Mouse (Mus musculus) small intestine, adult 2 months (tissue): ENCODE measurements around the gene Ndel1.

Experiments
- CTCF ChIP-seq: fragments of 200-500 bp; IDR thresholded peaks from 2 replicates; pipeline ENCODE4 v1.5.1; 2012; ENCODE audit warnings: low read depth, mild to moderate bottlenecking, control low read depth, inconsistent platforms, low read length, moderate library complexity, mixed read lengths; ENCODE audit not compliant: insufficient replicate concordance, insufficient read length; ENCODE audit errors: extremely low read depth
- POLR2A ChIP-seq: fragments of 200-500 bp; IDR thresholded peaks from 2 replicates; pipeline ENCODE4 v1.6.1; 2012; ENCODE audit warnings: low read depth, mild to moderate bottlenecking, control low read depth, inconsistent platforms, low read length, moderate library complexity

- no peak for TF ChIP-seq POLR2A
- no peak for TF ChIP-seq CTCF
Measured at GRCm38 (mm10) chr11:68890625-68891024, 19.0 kb upstream of the Ndel1 start.
